Mouse (Mus musculus): ENCODE results near the gene Tmem87a.

DNA sequence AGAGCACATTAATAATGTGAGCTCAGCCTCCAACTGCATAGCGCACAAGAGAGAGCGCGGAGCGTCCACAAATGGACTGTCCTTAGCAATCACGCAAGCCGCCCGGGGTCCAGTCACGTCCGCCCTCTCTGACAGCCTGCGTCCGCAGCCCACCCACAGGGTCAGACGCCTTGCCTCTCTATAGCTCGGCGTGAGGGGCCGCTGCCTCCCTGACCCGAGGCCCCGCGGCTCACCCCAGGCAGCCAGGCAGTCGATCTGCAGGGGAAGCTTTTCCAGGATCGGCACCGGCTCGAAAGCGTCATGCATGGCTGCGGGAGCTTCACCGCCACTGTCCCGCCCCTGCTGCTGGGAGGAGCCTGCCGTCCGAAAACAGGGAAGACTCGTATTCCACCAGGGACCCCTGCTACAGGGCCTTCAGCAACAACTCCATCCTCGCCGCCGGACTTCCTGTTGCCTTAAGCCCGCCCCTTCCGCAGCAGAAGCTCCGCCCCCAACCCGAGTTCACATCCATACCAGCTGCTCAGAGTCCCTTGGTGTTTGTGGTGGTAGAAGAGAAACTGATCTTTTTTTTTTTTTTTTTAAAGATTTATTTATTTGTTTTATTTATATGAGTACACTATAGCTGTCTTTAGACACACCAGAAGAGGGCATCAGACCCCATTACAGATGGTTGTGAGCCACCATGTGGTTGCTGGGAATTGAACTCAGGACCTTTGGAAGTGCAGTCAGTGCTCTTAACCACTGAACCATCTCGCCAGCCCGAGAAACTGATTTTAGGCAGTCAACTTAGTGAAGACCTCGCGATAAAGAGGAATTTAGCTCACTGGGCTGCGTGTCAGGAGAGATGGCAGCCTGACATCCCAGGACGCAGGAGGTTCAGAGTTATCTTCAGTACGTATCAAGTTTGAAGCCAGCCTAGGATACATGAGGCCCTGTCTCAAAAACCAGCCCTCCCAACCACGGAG, 50.9 kb downstream of the Tmem87a start, which contains the start of gene Vps39:
- TF ChIP-seq CTCF (IDR thresholded peaks at IDR 0.05) (no peak), EP300 (IDR thresholded peaks at IDR 0.05) (no peak)

All from lung, postnatal 0 days (tissue).